10 mouse cellular contexts compared by ENCODE assay signal in the genomic region with DNA sequence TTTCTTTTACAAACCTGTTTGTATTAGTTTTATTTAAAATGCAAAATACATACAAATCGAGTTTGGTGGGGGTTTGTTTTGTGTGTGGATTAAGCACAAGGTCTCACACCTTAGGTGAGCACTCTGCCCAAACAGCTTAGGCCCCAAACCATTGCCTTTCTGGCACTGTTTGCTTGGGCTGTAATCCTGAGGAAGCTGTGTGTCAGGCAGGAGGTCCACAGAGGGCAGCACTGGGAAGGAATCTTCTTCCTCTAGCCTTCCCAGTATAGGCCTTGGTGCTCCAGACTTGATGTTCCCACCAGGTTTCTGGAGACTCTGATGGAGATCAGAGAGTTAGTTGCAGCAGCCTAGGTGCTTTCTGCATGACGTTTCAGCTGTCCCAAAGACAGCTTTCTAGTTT. TPM values are rescaled to one million over a fixed set of nuclear protein-coding genes. Genes with fewer than 3 reads are reported as not detected.
DNase-seq lines count a peak whose midpoint lies in the region; ATAC-seq lines count a peak whose summit lies in the region.
"Had no signal": no experiment of that assay in that cellular context is flagged by ENCODE, and none has a peak within 500 bp of the region (broad histone marks: within the 10 kb centered on the region; RNA-seq: fewer than 3 reads in every experiment).

No protein-coding gene starts in this region.

- H3K9ac ChIP-seq in heart, embryonic 14.5 days (ENCODE audit: low read length) = peak overlapping the region; percentile 18; the same call in 1 of the 2 replicates
- H3K9ac ChIP-seq in limb, embryonic 15.5 days = no peak overlapping the region

- peaks cover 7 to 26% of the 10 kb centered on the region in 2 experiments for H3K4me1 ChIP-seq in heart, embryonic 14.5 days (ENCODE audit: control insufficient read depth in 2 of 2, insufficient read depth in 2 of 2, low read length in 2 of 2)
- H3K4me1 ChIP-seq in limb, embryonic 15.5 days = peaks cover 30% of the 10 kb centered on the region

- H3K27ac ChIP-seq in heart, embryonic 14.5 days (replicated peaks in 1 of 2; ENCODE audit: control insufficient read depth in 1 of 2, insufficient read depth in 1 of 2, low read depth in 2 of 2, low read length in 2 of 2) = peak overlapping the region; percentile 36 to 73
- 0 out of 2 replicates have a peak overlapping the region, but pooled peaks have one; percentile 81 for H3K27ac ChIP-seq in limb, embryonic 15.5 days

- H3K4me2 ChIP-seq in heart, embryonic 14.5 days (ENCODE audit: low read length) = no peak overlapping the region
- no peak overlapping the region for H3K4me2 ChIP-seq in limb, embryonic 15.5 days

- H3K4me3 ChIP-seq in heart, embryonic 14.5 days (ENCODE audit: control insufficient read depth in 1 of 2, insufficient read depth in 1 of 2, low read depth in 1 of 2, low read length in 2 of 2) = no peak overlapping the region
- H3K4me3 ChIP-seq in limb, embryonic 15.5 days = no peak overlapping the region

- no peaks in the 10 kb centered on the region for H3K9me3 ChIP-seq in heart, embryonic 14.5 days (ENCODE audit: control insufficient read depth, low read length)
- no peaks in the 10 kb centered on the region for H3K9me3 ChIP-seq in limb, embryonic 15.5 days

- H3K36me3 ChIP-seq in heart, embryonic 14.5 days (ENCODE audit: control insufficient read depth, insufficient read depth, low read length) = peaks cover 12% of the 10 kb centered on the region
- peaks cover 18% of the 10 kb centered on the region for H3K36me3 ChIP-seq in limb, embryonic 15.5 days

- ATAC-seq in heart, embryonic 14.5 days (ENCODE audit: insufficient number of reproducible peaks, insufficient read depth, low FRiP score, low read depth) = no peak
- no peak for ATAC-seq in limb, embryonic 15.5 days (ENCODE audit: insufficient number of reproducible peaks, low FRiP score, low TSS enrichment, low read depth)
- no peak for ATAC-seq in granulocyte monocyte progenitor cell, adult 5-6 weeks (replicated peaks; ENCODE audit: poor library complexity, severe bottlenecking)

- no peaks in the 10 kb centered on the region for H3K27me3 ChIP-seq in heart, embryonic 14.5 days (ENCODE audit: control insufficient read depth, insufficient read depth, low read length)
- H3K27me3 ChIP-seq in limb, embryonic 15.5 days = no peaks in the 10 kb centered on the region

- WGBS in heart, embryonic 14.5 days = 34% methylated on average over 2 of the region's 2 CpGs
- WGBS in limb, embryonic 15.5 days = 33% methylated on average over 2 of the region's 2 CpGs

- DNase-seq in heart, adult 8-10 months (ENCODE audit: low spot score) = no peak
- DNase-seq in right cerebral cortex, postnatal 10 days (ENCODE audit: low spot score in 2 of 2) = peak; percentile 24 to 38
- DNase-seq in right cerebral cortex, postnatal 14 days = no peak
- DNase-seq in urinary bladder, postnatal 10 days (ENCODE audit: low spot score) = no peak
- no peak for DNase-seq in urinary bladder, adult 18-20 months (ENCODE audit: low spot score in 2 of 2)

RNA-seq across cellular contexts. Expression of a gene that starts 12.1 kb away (rescaled TPM):
- polyA plus RNA-seq in heart, embryonic 14.5 days (2014; fragmentation: Nextera tagmentation; extraction: Ambion mirVana) = 163 and 172 TPM in 2 replicates
- 10 to 100 TPM; 48.9 to 55.0 (median 49.4) TPM for total RNA-seq in heart, adult 8-10 months (2022)
- polyA plus RNA-seq in limb, embryonic 15.5 days (2015; fragmentation: Nextera tagmentation; extraction: Ambion mirVana) = 270 and 286 TPM in 2 replicates
- total RNA-seq in granulocyte monocyte progenitor cell, adult 5-6 weeks (2014; fragmentation: Nextera tagmentation) = 229 and 240 TPM in 2 replicates
- total RNA-seq in granulocyte monocyte progenitor cell, adult 5-6 weeks (2017) = 80.3 and 87.2 TPM in 2 replicates

RNA-seq across cellular contexts. Expression of a gene that starts 25.8 kb away (rescaled TPM):
- 0.11 and 0.24 TPM in 2 replicates for polyA plus RNA-seq in heart, embryonic 14.5 days (2014; fragmentation: Nextera tagmentation; extraction: Ambion mirVana)
- not detected for total RNA-seq in heart, adult 8-10 months (2022)
- polyA plus RNA-seq in limb, embryonic 15.5 days (2015; fragmentation: Nextera tagmentation; extraction: Ambion mirVana) = 0.20 and 0.36 TPM in 2 replicates
- 0.77 and 1.0 TPM in 2 replicates for total RNA-seq in granulocyte monocyte progenitor cell, adult 5-6 weeks (2014; fragmentation: Nextera tagmentation)
- 0.77 and 1.1 TPM in 2 replicates for total RNA-seq in granulocyte monocyte progenitor cell, adult 5-6 weeks (2017)
- total RNA-seq: gastrocnemius, adult 8-10 months had no signal

RNA-seq across cellular contexts. Expression of a gene that starts 26.4 kb away (rescaled TPM):
- polyA plus RNA-seq in heart, embryonic 14.5 days (2014; fragmentation: Nextera tagmentation; extraction: Ambion mirVana) = 1.8 and 2.2 TPM in 2 replicates
- total RNA-seq in heart, adult 8-10 months (2022) = 1 to 10 TPM in 2 of 4 experiments, under 1 TPM in 2; 0.31 to 2.6 (median 0.88) TPM
- polyA plus RNA-seq in limb, embryonic 15.5 days (2015; fragmentation: Nextera tagmentation; extraction: Ambion mirVana) = 1.5 and 2.2 TPM in 2 replicates
- 159 and 180 TPM in 2 replicates for total RNA-seq in granulocyte monocyte progenitor cell, adult 5-6 weeks (2014; fragmentation: Nextera tagmentation)
- 112 and 174 TPM in 2 replicates for total RNA-seq in granulocyte monocyte progenitor cell, adult 5-6 weeks (2017)
- total RNA-seq: gastrocnemius, adult 8-10 months; left cerebral cortex, postnatal 25 days had no signal

RNA-seq across cellular contexts. Expression of a gene that starts 44.4 kb away (rescaled TPM):
- polyA plus RNA-seq in heart, embryonic 14.5 days (2014; fragmentation: Nextera tagmentation; extraction: Ambion mirVana) = 425 and 457 TPM in 2 replicates
- total RNA-seq in heart, adult 8-10 months (2022) = 100 to 1,000 TPM; 134 to 164 (median 150) TPM
- polyA plus RNA-seq in limb, embryonic 15.5 days (2015; fragmentation: Nextera tagmentation; extraction: Ambion mirVana) = 593 and 673 TPM in 2 replicates
- 605 and 693 TPM in 2 replicates for total RNA-seq in granulocyte monocyte progenitor cell, adult 5-6 weeks (2014; fragmentation: Nextera tagmentation)
- 956 and 1,234 TPM in 2 replicates for total RNA-seq in granulocyte monocyte progenitor cell, adult 5-6 weeks (2017)

RNA-seq across cellular contexts. Expression of a gene that starts 45.0 kb away (rescaled TPM):
- 105 and 108 TPM in 2 replicates for polyA plus RNA-seq in heart, embryonic 14.5 days (2014; fragmentation: Nextera tagmentation; extraction: Ambion mirVana)
- 10 to 100 TPM; 52.4 to 59.1 (median 57.0) TPM for total RNA-seq in heart, adult 8-10 months (2022)
- polyA plus RNA-seq in limb, embryonic 15.5 days (2015; fragmentation: Nextera tagmentation; extraction: Ambion mirVana) = 92.8 and 98.4 TPM in 2 replicates
- 105 and 120 TPM in 2 replicates for total RNA-seq in granulocyte monocyte progenitor cell, adult 5-6 weeks (2014; fragmentation: Nextera tagmentation)
- 225 and 229 TPM in 2 replicates for total RNA-seq in granulocyte monocyte progenitor cell, adult 5-6 weeks (2017)

Comparison
In these comparisons a context has a peak if more than half of its experiments do, and no peak if none do; other contexts are left out.
1. DNase-seq: peak in right cerebral cortex, postnatal 10 days (2 of 2); none in heart, adult 8-10 months (single experiment), right cerebral cortex, postnatal 14 days (single experiment), urinary bladder, postnatal 10 days (single experiment) and urinary bladder, adult 18-20 months (0 of 2).
2. RNA of a gene that starts 26.4 kb away (total RNA-seq): 112 to 180 TPM in granulocyte monocyte progenitor cell, adult 5-6 weeks; 0.31 to 2.6 TPM in heart, adult 8-10 months; every median in the first group is over 10 times any median in the second.